Mouse (Mus musculus): Measurements from ENCODE around the gene Aanat. TPM values are rescaled to one million over a fixed set of nuclear protein-coding genes. Genes with fewer than 3 reads are reported as not detected.

Aanat gene
- polyA plus RNA-seq, 1 experiment from 2014 or later: not detected

- DNase-seq (no peak), ATAC-seq (no peak)
- H3K4me1 ChIP-seq (ENCODE audit: insufficient read depth): peaks cover 88% of the 10 kb centered on the region
- 37% methylated on average over 9 of the region's 9 CpGs for WGBS (ENCODE audit: insufficient replicate concordance)
- H3K27ac ChIP-seq (ENCODE audit: low read depth): peak overlapping the region; percentile 75
- peak overlapping the region; percentile 30 for H3K4me3 ChIP-seq (ENCODE audit: low read depth, low read length)
- H3K27me3 ChIP-seq (ENCODE audit: insufficient read depth, low read length): no peaks in the 10 kb centered on the region
- TF ChIP-seq CTCF (IDR thresholded peaks at IDR 0.05; ENCODE audit: low read depth) (no peak), EP300 (IDR thresholded peaks at IDR 0.05; ENCODE audit: low read depth) (peak; percentile 87)
- peak overlapping the region; percentile 86 for H3K4me2 ChIP-seq (ENCODE audit: low read depth, low read length)
- H3K9ac ChIP-seq (replicated peaks): peak overlapping the region; percentile 52
- H3K36me3 ChIP-seq (replicated peaks; ENCODE audit: insufficient read depth, low read length): no peaks in the 10 kb centered on the region
- no peaks in the 10 kb centered on the region for H3K9me3 ChIP-seq (ENCODE audit: low read length)
Measured at GRCm38 (mm10) chr11:116620073-116620472, 33.8 kb downstream of the Aanat start.

GRCm38 (mm10) chr11:116620559-116621253, 34.5 kb downstream of the Aanat start:
- WGBS (ENCODE audit: insufficient replicate concordance): 72% methylated on average over 10 of the region's 10 CpGs
- DNase-seq (no peak), ATAC-seq (no peak)
- Histone ChIP-seq H3K36me3 (replicated peaks; ENCODE audit: insufficient read depth, low read length) (no peaks in the 10 kb centered on the region), H3K4me3 (ENCODE audit: low read depth, low read length) (peak overlapping the region; percentile 30), H3K4me1 (ENCODE audit: insufficient read depth) (peaks cover 88% of the 10 kb centered on the region), H3K9me3 (ENCODE audit: low read length) (no peaks in the 10 kb centered on the region), H3K27me3 (ENCODE audit: insufficient read depth, low read length) (no peaks in the 10 kb centered on the region), H3K9ac (replicated peaks) (peak overlapping the region; percentile 52), H3K4me2 (ENCODE audit: low read depth, low read length) (peak overlapping the region; percentile 86), H3K27ac (ENCODE audit: low read depth) (peak overlapping the region; percentile 75)
- TF ChIP-seq EP300 (IDR thresholded peaks at IDR 0.05; ENCODE audit: low read depth) (0 out of 2 replicates have a peak, but pooled peaks have one; percentile 3), CTCF (IDR thresholded peaks at IDR 0.05; ENCODE audit: low read depth) (no peak)

- TF ChIP-seq EP300 (IDR thresholded peaks at IDR 0.05; ENCODE audit: low read depth) (peak; percentile 35; the same call in 1 of the 2 replicates), CTCF (IDR thresholded peaks at IDR 0.05; ENCODE audit: low read depth) (no peak)
- Histone ChIP-seq H3K4me1 (ENCODE audit: insufficient read depth) (peaks cover 82% of the 10 kb centered on the region), H3K27me3 (ENCODE audit: insufficient read depth, low read length) (no peaks in the 10 kb centered on the region), H3K9ac (replicated peaks) (peak overlapping the region; percentile 52), H3K36me3 (replicated peaks; ENCODE audit: insufficient read depth, low read length) (no peaks in the 10 kb centered on the region), H3K9me3 (ENCODE audit: low read length) (no peaks in the 10 kb centered on the region), H3K4me3 (ENCODE audit: low read depth, low read length) (peak overlapping the region; percentile 30; the same call in 1 of the 2 replicates), H3K27ac (ENCODE audit: low read depth) (peak overlapping the region; percentile 75), H3K4me2 (ENCODE audit: low read depth, low read length) (peak overlapping the region; percentile 86)
- DNase-seq (peak; percentile 64), ATAC-seq (peak; percentile 55)
- 46% methylated on average over 6 of the region's 6 CpGs for WGBS (ENCODE audit: insufficient replicate concordance)
Measured at GRCm38 (mm10) chr11:116621258-116621704, 35.0 kb downstream of the Aanat start.

- Histone ChIP-seq H3K9me3 (ENCODE audit: low read length) (no peaks in the 10 kb centered on the region), H3K27me3 (ENCODE audit: insufficient read depth, low read length) (no peaks in the 10 kb centered on the region), H3K4me2 (ENCODE audit: low read depth, low read length) (peak overlapping the region; percentile 86), H3K36me3 (replicated peaks; ENCODE audit: insufficient read depth, low read length) (no peaks in the 10 kb centered on the region), H3K27ac (ENCODE audit: low read depth) (peak overlapping the region; percentile 89), H3K4me1 (ENCODE audit: insufficient read depth) (peaks cover 61% of the 10 kb centered on the region), H3K4me3 (ENCODE audit: low read depth, low read length) (peak overlapping the region; percentile 88), H3K9ac (replicated peaks) (peak overlapping the region; percentile 88)
- ATAC-seq: peak; percentile 48
- TF ChIP-seq EP300 (IDR thresholded peaks at IDR 0.05; ENCODE audit: low read depth): no peak
- peak; percentile 33; the same call in 1 of the 2 replicates for TF ChIP-seq CTCF (IDR thresholded peaks at IDR 0.05; ENCODE audit: low read depth)
- whole genome bisulfite sequencing (ENCODE audit: insufficient replicate concordance): 2% methylated on average over 39 of the region's 40 CpGs
- DNase-seq: peak; percentile 66
Measured at GRCm38 (mm10) chr11:116623281-116624124, 37.3 kb downstream of the Aanat start.

- no peaks in the 10 kb centered on the region for H3K9me3 ChIP-seq (ENCODE audit: low read length)
- peak; percentile 96 for DNase-seq
- H3K27me3 ChIP-seq (ENCODE audit: insufficient read depth, low read length): no peaks in the 10 kb centered on the region
- TF ChIP-seq CTCF (IDR thresholded peaks at IDR 0.05; ENCODE audit: low read depth): no peak
- no peak for TF ChIP-seq EP300 (IDR thresholded peaks at IDR 0.05; ENCODE audit: low read depth)
- H3K4me2 ChIP-seq (ENCODE audit: low read depth, low read length): peak overlapping the region; percentile 86
- ATAC-seq: peak; percentile 78
- peak overlapping the region; percentile 88 for H3K4me3 ChIP-seq (ENCODE audit: low read depth, low read length)
- peak overlapping the region; percentile 89 for H3K27ac ChIP-seq (ENCODE audit: low read depth)
- no peaks in the 10 kb centered on the region for H3K36me3 ChIP-seq (replicated peaks; ENCODE audit: insufficient read depth, low read length)
- H3K4me1 ChIP-seq (ENCODE audit: insufficient read depth): peaks cover 53% of the 10 kb centered on the region
- 18% methylated on average over 28 of the region's 42 CpGs for WGBS (ENCODE audit: insufficient replicate concordance)
- H3K9ac ChIP-seq (replicated peaks): peak overlapping the region; percentile 88
Measured at GRCm38 (mm10) chr11:116624131-116624832, 38.0 kb downstream of the Aanat start.

Data from liver, postnatal 0 days (tissue).